Mouse (Mus musculus) urinary bladder, postnatal 4 days (tissue): ENCODE data around the gene Gm10130.
A peak's percentile ranks its signal among the peaks of the same experiment; 100 is the strongest.
"Not testable (repeated sequence)": the region's sequence is repeated elsewhere in the genome, so short reads cannot be mapped to it uniquely, and the experiment has no call there.

Source experiments
- DNase-seq, 2 experiments: peaks; one replicate each; pipeline ENCODE4 v3.0.0; 2021 to 2022; ENCODE audit warnings: low spot score in 2 of 2

Gene Gm10130

DNA sequence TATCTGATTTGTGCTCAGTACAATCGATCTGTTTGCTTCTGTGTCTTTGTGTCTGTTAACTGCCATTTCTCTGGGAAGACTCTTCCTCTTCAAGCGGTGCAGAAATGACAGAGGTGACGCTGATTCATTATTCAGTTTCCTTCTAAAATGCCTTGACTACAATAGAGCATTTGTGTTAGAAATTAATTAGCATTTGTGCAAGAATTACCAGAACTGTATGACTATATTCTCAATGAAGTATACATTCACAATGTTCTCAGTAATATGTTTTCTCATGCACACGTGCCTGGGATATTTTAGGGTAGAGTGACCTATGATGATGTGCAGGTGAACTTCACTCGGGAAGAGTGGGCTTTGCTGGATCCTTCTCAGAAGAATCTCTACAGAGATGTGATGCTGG is at the start of gene Gm10130:
Gm10130 (plus strand) TSS at position 301 of the 400 bp plus-strand sequence.
- no peak for DNase-seq

GRCm38 (mm10) chr2:150293669-150294068 is 29.8 kb upstream of the Gm10130 start:
- no peak for DNase-seq

- DNase-seq = no peak
Measured at GRCm38 (mm10) chr2:150299096-150299495, 24.4 kb upstream of the Gm10130 start.

GRCm38 (mm10) chr2:150307183-150307773 is 16.2 kb upstream of the Gm10130 start:
- no peak for DNase-seq

- DNase-seq = peak; percentile 82 to 89
Measured at GRCm38 (mm10) chr2:150310952-150311884, 12.3 kb upstream of the Gm10130 start.

- DNase-seq = no peak
Measured at GRCm38 (mm10) chr2:150316140-150316539, 7.4 kb upstream of the Gm10130 start.

GRCm38 (mm10) chr2:150318973-150319372 is 4.5 kb upstream of the Gm10130 start:
- no peak for DNase-seq

DNA sequence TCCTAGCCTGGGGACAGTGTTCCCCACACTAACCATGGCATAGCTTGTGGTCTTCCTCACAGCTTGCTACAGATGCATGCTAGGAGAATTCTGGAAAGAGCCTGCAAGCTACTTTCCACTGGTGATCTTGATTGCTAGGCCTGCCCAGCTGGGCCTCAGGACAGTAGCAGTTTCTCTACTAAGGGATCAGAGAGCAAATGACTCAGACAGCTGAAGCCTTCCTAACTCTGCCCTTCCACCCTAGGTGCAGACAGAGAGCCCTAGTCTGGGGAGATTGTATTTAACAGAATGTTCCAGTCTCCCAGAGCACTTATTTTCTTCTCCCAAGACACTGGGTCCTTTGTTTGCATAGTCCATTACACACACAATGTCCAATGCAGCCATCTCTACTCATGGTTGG is 33.6 kb downstream of the Gm10130 start:
- DNase-seq = not testable (repeated sequence)

GRCm38 (mm10) chr2:150362113-150362877 is 38.8 kb downstream of the Gm10130 start, which contains the start of gene 3300002I08Rik:
Gene 3300002I08Rik, minus strand, starts transcription at chr2:150362765.
- DNase-seq = peak; percentile 76 to 81

GRCm38 (mm10) chr2:150362878-150363229 is 39.4 kb downstream of the Gm10130 start:
- no peak for DNase-seq

- DNase-seq = not testable (repeated sequence)
Measured at GRCm38 (mm10) chr2:150385553-150386106, 62.1 kb downstream of the Gm10130 start.

DNA sequence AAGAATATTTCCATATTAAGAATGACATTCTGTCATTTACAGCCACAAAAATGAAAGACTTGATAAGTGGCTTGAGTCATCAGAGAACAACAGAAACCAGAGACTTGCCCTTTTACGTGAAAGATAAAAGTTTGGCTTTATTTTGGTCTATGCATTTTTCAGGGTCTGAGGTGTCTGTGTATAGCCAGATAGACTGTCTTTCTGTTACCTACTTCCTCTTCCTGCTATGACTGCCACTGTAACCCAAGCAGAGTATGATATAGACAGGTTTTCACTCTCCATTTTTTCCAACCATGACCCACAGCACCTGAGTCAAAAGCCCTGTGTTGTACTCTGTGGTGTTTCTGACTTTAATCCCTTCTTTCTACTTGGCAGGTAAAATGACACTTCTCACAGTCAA is 66.7 kb downstream of the Gm10130 start:
- DNase-seq = no peak

- not testable (repeated sequence) for DNase-seq
Measured at GRCm38 (mm10) chr2:150412146-150412545, 88.6 kb downstream of the Gm10130 start.
